Mouse (Mus musculus) kidney, postnatal 36 days (tissue): ENCODE data around the gene Rngtt.
A peak's percentile ranks its signal among the peaks of the same experiment; 100 is the strongest.
"Not testable (repeated sequence)": the region's sequence is repeated elsewhere in the genome, so short reads cannot be mapped to it uniquely, and the experiment has no call there.

Experiments
- DNase-seq, 2 experiments: peaks; one replicate each; pipeline ENCODE4 v3.0.0; 2021 to 2022; ENCODE audit warnings: mixed read lengths in 2 of 2

The Rngtt gene

DNA sequence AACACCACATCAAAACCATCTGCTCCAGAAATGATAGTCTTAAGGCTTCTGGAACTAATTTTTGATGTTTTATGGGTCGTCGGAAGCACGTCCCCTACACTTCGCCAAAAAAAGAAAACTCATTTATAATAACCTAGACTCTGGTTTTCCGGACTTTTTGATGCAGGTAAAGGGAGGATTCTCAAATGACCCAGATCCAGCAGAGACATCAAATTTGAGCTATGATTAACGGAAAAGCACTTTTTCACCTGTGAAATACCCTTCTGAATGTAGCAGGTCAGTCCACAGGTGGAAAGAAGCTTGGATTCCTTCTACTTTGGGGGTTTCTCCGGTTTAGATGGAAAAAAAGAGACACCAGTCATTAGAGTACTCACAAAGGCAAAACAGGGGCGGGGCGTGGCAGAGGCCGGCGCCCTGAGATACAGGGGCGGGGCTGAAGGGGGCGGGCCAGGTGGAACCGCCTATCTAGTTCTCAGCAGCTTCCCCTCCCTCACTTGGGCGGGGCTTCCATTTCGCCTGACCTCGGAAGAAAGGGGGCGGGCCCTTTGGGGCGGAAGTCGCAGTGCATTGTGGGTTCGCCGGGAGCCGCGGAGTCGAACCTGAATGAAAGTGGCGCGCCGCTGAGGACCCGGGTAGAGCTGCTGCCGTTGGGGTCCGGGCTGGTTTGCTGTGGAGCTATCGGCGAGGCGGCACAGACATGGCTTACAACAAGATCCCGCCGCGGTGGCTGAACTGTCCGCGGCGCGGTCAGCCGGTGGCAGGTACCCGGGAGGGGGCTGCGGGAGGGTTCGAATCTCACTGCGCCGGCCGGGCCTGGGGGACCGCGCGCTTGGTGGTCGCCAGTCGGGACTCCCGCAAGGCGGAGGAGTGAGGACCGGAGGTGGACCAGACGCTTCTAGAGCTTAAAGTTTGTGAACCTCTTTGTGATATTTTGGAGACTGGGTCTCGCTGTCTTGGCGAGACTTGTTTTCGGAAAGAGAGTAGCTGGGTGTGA, at the start of gene Rngtt:
Gene Rngtt, plus strand, starts transcription at position 548 of the 994 bp plus-strand sequence.
- peak; percentile 98 to 99 for DNase-seq

DNA sequence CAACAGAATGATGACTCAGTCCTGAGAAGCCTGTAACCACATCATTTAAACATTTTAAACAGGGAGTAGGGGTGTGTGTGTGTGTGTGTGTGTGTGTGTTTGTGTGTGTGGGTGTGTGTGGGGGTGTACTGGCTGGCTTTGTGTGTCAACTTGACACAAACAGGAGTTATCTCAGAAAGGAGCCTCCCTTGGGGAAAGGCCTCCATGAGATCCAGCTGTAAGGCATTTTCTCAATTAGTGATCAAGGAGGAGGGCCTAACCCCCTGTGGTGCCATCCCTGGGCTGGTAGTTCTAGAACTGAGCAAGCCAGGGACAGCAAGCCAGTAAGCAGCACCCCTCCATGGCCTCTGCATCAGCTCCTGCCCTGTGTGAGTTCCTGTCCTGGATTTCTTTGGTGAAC, 49.8 kb upstream of the Rngtt start:
- DNase-seq, result no peak

DNA sequence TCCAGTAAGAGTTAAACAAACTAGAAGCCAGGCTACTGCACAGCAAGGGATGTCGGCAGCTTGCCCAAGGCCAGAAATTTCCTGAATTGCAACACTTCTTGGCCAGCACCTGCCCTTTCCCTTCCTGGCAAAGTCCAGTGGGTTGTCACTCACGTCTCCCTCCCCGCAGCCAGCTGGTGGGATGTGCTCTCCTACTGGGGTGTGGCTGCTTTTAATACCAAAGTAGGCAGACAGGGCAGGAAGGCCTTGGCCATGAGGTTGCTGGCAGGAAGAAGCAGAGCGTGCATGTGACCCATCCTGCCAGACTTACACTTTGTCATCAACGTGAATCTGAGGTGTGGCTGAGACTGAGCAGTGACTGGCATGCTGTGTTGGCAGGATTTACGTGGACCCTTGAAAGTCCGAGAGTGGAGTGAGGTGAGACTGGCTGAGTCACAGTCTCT, 48.8 kb upstream of the Rngtt start:
- DNase-seq, result peak; percentile 96 to 98

DNA sequence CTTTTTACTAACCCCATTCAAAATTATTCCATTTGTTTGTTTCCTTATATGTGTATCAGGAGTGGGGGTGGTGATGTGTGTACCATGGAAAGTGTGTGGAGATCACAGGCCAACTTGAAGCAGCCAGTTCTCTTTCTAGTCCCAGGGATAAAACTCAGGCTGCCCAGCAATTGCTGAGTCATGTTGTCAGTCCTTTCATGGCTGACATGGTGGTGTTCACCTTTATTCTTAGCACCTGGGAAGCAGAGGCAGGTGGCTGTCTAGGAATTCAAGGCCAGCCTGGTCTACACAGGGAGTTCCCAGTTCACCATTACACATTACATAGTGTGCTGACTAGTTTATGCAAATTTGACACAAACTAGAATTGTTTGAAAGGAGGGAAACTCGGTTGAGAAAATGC, 47.2 kb upstream of the Rngtt start:
- DNase-seq, result no peak

DNA sequence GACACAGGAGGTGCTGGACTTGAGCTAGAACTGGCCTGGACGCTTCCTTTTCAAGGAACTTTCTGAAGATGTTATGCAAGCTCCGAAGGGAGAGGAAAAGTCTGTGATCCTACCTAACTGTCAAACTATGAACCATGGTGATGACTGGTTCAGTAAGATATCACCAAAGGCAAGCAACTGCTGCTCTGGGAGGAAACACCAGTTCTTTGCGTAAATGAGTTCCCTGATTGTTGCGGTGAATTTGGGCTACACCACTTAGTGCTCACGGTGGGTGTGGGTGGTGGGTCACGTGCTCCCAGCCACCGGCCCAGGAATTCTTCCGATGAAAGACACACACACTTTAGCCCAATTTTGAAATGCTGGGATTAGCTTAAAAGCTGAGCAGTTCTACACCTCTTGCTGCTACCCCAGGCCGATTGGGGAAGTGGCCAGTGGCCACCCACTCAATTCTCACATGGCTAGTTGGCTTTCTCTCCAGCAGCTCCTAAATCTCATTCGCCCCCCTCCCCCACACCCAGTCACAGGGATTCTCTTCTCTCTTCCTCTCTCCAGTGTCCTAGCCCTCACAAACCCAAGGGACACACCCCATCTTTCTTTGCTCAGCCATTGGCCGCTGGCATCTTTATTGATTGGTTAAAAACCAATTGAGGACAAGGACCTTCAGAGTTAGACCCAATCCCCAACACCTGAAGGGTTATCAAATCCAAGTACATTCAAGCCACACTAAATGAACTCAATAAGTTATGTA, 45.0 kb upstream of the Rngtt start:
- no peak for DNase-seq

DNA sequence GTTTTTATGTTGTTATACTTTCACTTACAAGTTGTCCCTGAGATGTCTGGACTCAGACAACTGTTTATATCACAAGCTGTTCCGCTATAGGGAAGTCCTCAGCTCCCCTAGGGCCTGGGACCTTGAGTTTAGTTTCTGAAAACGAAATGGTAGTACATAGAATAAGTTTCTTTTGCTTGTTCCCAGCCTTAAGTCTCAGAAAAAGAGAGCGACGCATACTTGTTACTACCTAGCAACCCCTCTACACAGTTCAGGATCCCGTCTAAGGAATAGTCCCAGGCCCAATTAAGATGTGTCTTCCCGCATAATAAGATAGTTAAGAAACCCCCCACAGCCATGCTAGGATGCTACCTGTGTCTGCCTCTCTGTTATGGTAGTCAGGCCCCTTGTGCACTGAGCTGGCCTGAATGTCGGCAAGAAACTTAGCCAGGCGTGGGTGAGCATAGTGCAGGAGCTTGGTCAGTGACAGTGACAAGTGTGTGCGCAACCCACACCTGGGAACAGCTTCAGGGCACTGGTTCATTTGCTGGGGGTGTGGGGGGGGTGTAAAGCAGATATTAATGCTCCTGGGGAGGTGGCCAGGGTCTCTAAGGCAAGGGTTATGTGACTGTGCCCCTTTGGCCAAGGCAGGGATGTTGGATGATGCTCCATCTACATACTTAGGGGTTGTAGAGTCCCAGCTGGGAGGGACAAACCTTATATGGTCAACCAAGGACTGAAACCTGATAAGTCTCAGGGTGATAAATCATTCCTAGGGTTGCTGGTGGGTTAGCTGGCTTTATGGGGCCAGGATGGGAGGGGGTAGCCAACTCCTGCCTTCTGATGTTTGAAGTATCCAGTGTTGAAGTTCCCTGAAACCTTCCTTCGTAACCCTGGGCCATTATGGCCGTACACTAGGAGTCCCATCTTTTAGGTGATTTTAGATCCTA, 39.5 kb upstream of the Rngtt start:
- DNase-seq, result no peak

DNA sequence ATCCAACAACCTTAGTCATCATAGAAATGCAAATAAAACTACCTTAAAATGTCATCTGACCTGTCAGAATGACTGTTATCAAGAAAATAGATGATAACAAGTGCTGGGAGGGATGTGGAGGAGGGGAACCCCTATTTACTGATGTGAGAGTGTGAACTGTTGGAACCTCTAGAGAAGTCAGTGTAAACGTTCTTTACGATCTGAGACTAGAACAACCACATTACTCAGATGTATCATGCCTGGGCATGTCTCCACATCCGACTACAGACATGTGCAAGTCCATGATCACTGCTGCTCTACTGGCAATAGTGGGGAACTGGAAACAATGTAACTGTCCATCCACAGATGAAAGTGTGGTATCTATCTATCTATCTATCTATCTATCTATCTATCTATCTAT, 36.7 kb upstream of the Rngtt start:
- DNase-seq, result no peak

DNA sequence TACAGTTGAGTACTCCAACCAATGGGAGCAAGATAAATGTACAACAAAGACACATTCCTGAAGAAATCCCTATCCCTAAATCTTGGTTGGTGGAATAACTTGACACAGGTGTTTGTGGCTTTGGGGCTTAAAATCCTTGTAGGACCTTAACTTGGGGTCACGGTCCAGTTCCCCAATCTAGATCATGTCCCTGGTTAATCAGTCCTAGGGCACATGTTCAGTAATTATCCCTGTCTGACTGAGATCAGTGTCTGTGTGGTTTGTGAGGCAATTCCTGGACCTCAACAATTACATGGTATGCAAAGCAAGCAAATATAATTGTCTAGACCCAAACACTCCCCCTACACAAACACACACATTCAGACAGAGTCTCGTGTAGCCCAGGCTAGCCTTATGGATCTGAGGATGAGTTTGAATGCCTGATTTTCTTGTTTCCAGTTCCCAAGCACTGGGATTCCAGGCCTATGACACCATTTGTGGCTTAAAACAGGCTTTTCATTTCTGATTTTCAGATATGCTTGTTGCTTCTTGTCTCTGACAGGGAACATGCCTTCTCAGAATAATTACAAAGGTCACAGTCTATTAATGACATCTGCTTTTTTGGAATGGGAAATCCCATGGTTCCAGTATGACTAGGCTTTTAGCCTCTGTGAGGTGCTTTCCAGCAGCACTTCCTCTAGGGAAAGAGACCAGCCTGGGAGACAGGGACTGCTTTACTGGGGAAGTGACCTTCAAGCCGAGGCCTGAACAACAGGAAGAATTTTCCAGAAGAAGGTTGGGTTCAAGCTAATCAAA, 28.0 kb upstream of the Rngtt start:
- DNase-seq, result peak; percentile 34 to 41

DNA sequence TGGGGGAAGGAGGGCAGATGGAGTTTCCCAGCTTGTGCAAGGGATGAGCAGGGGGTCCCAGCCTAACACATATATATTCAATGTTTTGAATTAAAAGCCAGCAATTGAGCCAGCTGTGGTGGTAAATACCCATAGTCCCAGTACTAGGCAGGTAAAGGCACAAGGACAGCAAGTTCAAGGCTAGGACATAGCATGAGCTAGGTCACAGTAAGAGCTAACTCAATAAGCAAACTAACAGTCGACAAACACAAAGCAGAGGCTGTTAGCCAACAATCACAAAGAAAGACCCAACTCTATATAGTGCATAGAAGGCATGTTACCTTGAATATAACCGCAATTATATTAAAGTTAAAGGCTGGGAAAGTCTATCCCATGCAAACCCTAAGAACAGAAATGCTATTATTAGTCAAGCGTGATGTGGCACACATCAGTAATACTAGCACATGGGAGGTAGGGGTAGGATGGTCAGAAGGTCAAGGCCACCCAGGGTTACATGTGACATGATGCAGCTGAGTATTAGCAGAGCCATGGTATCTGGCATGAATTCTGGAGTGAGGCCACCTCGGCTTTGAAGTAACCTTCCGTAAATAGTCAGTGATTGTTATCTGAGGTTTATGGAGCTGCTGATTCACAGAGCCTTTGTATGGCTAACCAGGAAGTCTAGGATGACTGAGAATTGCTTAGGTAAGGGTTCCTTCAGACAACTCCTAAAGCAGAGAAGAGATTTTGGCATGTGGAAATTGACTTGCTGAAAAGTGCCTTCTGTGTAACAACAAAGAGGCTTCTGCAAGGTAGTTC, 25.8 kb upstream of the Rngtt start:
- DNase-seq, result no peak

DNA sequence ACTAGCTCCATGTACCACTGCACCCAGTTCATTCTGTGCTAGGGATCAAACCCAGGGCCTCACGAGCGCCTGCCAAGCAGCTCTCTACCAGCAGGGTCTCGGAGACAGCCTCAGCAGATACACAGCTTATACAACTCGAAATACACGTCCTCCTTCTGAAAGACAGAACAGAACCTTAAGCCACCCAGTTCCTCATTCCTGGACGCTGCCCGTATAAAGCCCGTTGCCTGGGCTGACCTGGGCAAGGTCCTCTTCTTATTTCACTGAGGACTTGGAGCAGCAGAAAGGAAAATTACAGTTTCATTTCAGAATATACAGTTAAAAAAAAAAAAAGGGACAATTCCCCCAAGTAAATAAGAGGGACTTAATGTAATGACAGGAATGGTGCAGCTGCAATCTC, 24.7 kb upstream of the Rngtt start:
- DNase-seq, result peak; percentile 48 to 62

DNA sequence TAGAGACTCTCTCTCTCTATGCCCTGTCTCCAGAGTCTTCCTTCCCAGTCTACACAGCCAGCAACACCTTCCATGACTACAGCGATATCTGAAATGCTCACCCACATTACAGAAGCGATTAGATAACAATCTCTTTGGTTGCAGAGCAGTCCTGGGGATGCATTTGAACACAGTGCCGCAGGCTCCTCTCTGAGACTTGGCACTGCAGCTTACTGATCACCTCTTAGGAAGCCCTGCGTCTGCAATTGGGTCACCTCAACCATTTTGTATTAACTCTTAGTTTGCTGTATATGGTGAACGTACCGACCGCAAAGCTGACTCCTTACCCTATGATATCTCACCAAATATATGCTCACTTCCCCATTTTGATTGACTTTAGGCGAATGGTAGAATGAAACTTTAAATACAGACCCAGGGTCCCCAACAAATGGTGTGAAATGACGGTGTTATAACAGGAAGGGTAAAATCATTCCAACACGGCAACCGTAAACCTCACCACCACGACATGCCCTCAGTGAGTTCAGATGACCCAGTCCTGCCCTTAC, 20.9 kb upstream of the Rngtt start:
- DNase-seq, result no peak

DNA sequence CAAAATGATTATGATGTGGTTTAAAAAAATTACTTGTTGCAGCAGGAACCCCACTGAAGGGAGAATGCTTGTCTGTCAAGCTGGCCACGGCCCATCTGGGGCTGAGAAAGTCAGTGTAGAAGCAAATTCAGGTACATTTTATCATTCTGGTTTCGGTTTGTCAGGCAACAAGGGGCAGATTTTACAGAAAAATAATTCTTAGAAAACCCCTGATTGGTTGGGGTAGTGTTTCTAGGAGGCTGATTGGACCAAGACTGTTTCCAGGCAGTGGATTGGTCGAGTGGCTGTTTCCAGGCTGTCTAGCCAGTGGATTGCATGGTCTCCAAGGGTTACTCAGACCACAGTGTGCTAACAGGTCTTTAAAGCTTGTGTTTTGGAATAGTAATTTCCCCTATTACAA, 20.1 kb upstream of the Rngtt start, which contains the start of gene Pnrc1:
Gene Pnrc1, minus strand, starts transcription at position 162 of the 400 bp plus-strand sequence.
- peak; percentile 11 to 34 for DNase-seq

DNA sequence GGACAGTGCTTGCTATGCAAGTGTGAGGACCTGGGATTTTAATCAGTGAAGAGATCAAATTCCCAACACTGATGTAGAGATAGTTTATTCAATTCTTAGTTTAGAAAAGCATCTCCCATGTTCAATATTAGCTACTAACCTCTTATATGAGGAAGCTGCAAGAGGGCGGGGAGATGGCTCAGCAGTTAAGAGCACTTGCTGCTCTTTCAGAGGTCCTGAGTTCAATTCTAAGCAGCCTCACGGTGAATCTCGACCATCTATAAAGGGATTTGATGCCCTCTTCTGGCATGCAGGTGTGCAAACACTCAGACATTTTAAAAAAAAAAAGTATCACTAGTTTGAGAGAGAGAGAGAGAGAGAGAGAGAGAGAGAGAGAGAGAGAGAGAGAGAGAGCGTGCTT, 19.2 kb upstream of the Rngtt start:
- peak in 1 of 2 experiments; percentile 14 for DNase-seq

DNA sequence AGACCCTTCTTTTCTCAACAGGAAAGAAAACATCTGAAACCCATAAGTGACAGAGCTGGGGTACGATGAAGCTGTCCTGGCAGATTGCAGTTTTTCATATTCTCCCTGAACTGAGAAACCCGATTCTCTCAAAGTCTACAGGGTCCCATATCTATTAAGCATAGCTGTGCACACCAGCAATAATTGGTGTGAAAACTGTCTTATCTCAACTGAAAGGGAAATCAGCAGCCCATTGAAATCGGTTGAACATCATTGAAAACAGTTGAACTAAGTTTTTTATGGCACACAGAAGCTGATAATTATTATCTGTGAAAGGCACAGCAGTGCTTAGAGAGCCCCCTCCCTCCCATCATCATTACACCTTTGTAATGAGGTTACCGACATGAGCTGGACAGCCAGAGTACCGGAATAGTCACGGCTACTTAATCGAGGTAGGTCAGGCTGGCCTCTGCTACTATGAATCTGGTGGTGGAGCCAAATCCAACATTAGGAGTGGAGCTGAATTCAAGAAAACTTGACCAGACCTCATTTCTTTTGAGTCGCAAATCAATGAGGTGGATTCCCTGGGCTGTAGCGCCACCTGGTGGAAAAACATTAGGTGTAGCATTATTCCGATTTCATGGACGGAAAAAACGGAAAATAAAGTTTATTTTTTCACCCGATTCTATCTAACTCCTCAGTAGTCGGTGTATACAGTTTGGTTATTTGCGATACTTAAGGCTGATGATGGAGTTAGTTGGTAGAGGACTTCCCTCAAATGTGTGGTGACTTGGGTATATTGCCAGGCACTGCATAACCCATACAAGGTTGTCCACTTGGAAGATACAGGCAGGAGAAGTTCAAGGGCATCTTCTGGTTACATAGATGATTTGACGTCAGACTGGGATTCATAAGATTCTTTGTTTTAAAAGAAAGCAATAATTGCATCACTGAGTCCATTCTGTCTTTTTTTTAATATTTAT, 17.4 kb upstream of the Rngtt start:
- DNase-seq, result peak; percentile 53 to 84

DNA sequence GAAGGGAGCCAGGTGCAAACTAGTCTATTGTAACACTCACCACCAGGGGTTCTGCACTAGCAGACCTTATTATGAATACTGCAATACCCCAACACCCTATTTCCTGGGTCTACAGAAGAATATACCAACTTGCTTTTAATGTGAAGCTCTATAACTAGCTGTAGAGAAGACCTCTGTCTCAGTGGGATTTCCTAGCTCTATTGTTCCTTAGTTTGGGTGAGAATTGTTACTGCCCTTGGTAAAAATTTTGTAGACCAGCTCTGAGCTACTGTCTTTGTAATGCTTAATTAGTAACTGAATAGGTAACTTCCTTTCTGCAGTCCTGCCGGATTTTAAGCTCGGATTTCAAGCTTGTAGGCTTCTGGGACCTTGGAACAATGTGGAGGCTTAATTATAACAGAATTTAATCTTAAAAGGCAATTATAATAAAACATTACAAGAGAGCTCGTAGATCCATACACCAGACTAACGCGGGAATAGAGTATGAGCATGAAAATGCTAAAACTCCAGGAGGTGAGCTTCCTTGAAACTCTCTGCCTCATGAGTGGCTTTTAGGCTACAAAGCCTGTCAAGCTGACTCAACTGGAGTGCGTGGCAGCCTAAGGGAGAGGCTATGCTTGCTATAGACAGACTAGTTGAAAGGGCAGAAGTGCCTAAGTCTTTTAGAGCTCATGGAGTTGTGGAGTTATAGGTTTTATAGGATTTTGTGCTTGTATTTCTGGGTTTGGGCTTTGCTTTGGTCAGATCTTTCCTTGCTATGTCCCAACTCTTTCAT, 9.0 kb upstream of the Rngtt start:
- DNase-seq, result not testable (repeated sequence)

DNA sequence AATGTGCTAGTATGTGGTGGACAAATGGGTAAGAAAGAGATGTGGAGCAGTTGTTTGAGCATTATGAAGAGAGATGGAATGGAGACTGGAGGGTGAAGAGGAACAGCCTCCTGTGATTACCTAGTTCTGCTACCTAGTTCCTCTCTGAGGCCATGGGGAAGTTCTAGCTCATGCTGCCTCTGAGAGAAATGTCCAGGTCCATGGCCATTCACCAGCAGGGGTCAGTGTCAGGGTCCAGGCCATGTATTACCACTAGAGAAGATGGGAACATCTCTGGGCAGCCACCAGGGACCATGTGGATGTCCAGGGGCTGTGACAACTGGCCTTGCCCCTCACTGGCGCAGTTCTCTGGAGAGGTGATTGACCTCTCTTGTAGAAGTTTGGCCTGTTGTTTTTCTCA, 7.1 kb upstream of the Rngtt start:
- DNase-seq, result no peak

DNA sequence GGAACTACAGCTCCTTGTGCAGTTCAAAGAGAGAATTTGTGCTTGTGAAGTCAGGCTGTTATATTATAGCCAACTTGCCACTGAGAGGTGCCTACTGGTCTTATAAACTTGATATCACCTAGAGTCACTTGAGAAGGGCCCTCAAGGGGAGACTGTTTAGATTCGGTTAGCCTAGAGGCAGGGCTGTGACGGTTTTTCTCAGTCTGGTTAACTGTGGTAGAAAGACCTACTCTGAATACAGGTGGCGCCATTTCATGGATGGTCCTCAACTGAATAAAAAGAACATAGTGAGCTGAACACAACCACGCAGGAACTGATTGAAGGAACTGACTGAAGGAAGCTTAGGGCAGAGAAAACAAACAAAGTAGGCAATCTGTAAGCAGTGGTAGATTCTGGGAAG, 3.0 kb upstream of the Rngtt start:
- no peak for DNase-seq

DNA sequence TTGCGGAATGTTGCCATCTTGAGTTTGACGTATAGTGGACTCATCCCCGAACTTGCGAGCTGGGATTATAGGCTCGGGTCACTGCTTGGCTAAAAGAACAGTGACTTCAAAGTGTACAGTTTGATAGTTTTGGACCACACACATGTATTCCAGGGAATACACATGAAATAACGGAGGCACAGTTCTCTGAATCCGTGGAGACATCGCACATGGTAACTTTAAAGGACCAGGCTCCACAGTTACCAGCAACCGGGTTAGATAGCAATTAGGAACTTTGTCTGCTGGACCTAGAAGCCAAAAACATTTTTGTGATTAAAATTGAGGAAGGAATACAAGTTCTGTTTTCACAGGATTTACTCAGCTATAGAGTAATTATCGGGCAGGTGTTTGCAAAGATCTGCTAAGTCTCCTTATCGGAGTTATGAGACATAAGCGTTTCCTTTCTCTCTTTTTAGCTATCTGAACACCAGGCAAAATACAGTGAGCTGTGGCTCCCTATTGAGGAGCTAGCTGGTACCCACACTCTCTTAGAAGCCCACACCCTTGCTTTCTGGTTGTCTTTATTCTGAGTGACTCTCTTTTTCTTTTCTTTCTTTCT, 828 bp downstream of the Rngtt start:
- no peak for DNase-seq
